Mouse (Mus musculus) cerebral cortex, adult 2 months (tissue): ENCODE data around the gene Plcd4.

Source experiments
- WGBS: fragments of 180-500 bp; shearing (Covaris S2); methylation state at CpG from one replicate; pipeline ENCODE4 v1.1.7; 2018; 5-methylcytosine and 5-hydroxymethylcytosine counted together

Gene Plcd4

DNA sequence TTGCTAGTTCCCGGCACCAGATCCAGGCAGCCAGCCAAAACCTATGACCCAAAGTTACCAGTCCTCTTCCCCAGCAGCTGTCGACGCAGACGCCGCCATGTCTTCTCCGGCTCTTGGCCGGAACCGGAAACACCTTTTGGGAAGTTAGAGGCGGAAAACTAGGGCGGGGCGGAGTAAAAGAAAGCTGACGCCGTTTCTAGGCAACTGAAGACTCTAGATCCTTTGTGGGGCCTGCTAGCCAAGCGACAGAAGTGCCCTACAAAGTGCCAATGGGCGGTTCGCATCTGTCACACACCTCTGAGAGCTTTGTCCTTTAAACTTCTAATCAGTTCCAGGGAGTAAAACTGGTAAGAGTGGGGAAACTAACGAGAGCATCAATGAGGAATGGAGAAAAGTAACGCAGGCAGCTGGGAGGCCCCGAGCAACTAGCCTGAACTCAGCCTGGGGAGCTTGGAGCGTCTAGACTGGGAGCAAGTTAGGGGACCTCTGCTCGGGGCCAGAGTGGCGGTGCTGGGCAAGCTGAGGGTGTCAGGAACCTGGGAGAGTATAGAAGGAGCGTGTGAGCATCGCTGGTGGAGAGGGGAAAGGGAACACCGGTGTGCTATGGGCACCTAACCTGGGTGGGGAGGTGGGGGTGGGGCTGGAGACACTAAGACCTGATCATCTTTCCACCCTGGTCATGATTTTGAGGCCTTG lies 58.7 kb downstream of the Plcd4 start, which contains the start of the genes Rnf25 and Stk36:
Gene Rnf25, minus strand, starts transcription at position 131 of the 696 bp plus-strand sequence.
Gene Stk36, plus strand, starts transcription at position 179 of the 696 bp plus-strand sequence.
- WGBS = 7% methylated on average over 25 of the region's 25 CpGs
